Mouse (Mus musculus): ENCODE measurements at regions not wholly inside any gene's neighbourhood (a gene's known extent, or its start where the extent isn't known, plus 50 kb on each side); places are given as distances from the start of the nearest gene placed in this dataset.

- TF ChIP-seq GATA1 (IDR thresholded peaks at IDR 0.05; ENCODE audit: borderline replicate concordance, low read length) (no peak), FLI1 (IDR thresholded peaks at IDR 0.05; ENCODE audit: low read length) (no peak)
Measured at GRCm38 (mm10) chr13:94646326-94646725, 142.4 kb upstream of the Tbca start.
